Mouse (Mus musculus) myocyte (in vitro differentiated cells): ENCODE measurements around the gene Aktip. TPM values are rescaled to one million over a fixed set of nuclear protein-coding genes. Genes with fewer than 3 reads are reported as not detected.
A peak's percentile ranks its signal among the peaks of the same experiment; 100 is the strongest.

Experiments
- H3K27me3 ChIP-seq: one replicate; pipeline ENCODE4 v1.6.1; 2011; ENCODE audit not compliant: control insufficient read depth, insufficient read depth, insufficient read length
- H3K36me3 ChIP-seq: one replicate; pipeline ENCODE4 v1.6.1; 2011; ENCODE audit not compliant: control insufficient read depth, insufficient read depth
- H3K4me2 ChIP-seq: one replicate; pipeline ENCODE4 v1.6.1; 2011; ENCODE audit warnings: low read depth, control low read depth
- H3K4me3 ChIP-seq: one replicate; pipeline ENCODE4 v1.5.1; 2011; ENCODE audit warnings: mild to moderate bottlenecking, control low read depth, moderate library complexity
- H3K79me2 ChIP-seq: one replicate; pipeline ENCODE4 v1.6.1; 2011; ENCODE audit not compliant: control insufficient read depth, insufficient read depth
- H3ac ChIP-seq: one replicate; pipeline ENCODE4 v1.6.1; 2011; ENCODE audit not compliant: control insufficient read depth, insufficient read length
- CEBPB ChIP-seq: IDR thresholded peaks from 2 replicates; pipeline ENCODE4 v1.6.1; 2011; ENCODE audit warnings: mild to moderate bottlenecking, moderate library complexity; ENCODE audit not compliant: poor library complexity, insufficient read depth, severe bottlenecking
- E2F4 ChIP-seq: IDR thresholded peaks from one replicate; pipeline ENCODE4 v1.6.1; 2011; ENCODE audit warnings: mild to moderate bottlenecking, control low read depth, moderate library complexity; ENCODE audit not compliant: insufficient read depth
- MAX ChIP-seq: IDR thresholded peaks from one replicate; pipeline ENCODE4 v1.6.1; 2011; ENCODE audit warnings: low read depth, mild to moderate bottlenecking, control low read depth
- MYOD1 ChIP-seq, 3 experiments: IDR thresholded peaks; one replicate each; pipeline ENCODE4 v1.6.1; 2011; ENCODE audit warnings: control low read depth in 2 of 3, low read depth in 2 of 3, mild to moderate bottlenecking in 2 of 3, moderate library complexity in 1 of 3; ENCODE audit not compliant: insufficient read length in 2 of 3, control insufficient read depth in 1 of 3
- MYOG ChIP-seq, 3 experiments: IDR thresholded peaks; one replicate each; pipeline ENCODE4 v1.6.1; 2011; ENCODE audit warnings: control low read depth in 2 of 3, low read depth in 2 of 3, mild to moderate bottlenecking in 2 of 3; ENCODE audit not compliant: insufficient read length in 2 of 3, control insufficient read depth in 1 of 3, insufficient read depth in 1 of 3
- POLR2A ChIP-seq: IDR thresholded peaks from one replicate; pipeline ENCODE4 v1.6.1; 2011; ENCODE audit warnings: low read depth, mild to moderate bottlenecking, control low read depth, moderate library complexity; ENCODE audit not compliant: insufficient read length
- POLR2AphosphoS2 ChIP-seq: IDR thresholded peaks from one replicate; pipeline ENCODE4 v1.6.1; 2011; ENCODE audit warnings: low read depth, control low read depth; ENCODE audit not compliant: insufficient read length
- REST ChIP-seq: IDR thresholded peaks from one replicate; pipeline ENCODE4 v1.6.1; 2011; ENCODE audit warnings: mild to moderate bottlenecking, control low read depth, moderate library complexity; ENCODE audit not compliant: insufficient read depth, insufficient read length
- SRF ChIP-seq: IDR thresholded peaks from one replicate; pipeline ENCODE4 v1.6.1; 2011; ENCODE audit warnings: low read depth; ENCODE audit not compliant: control insufficient read depth, insufficient read length
- TCF12 ChIP-seq: IDR thresholded peaks from one replicate; pipeline ENCODE4 v1.6.1; 2011; ENCODE audit warnings: mild to moderate bottlenecking, control low read depth; ENCODE audit not compliant: poor library complexity, insufficient read depth, severe bottlenecking
- TCF3 ChIP-seq: IDR thresholded peaks from one replicate; pipeline ENCODE4 v1.6.1; 2011; ENCODE audit warnings: low read depth, control low read depth; ENCODE audit not compliant: insufficient read length
- USF1 ChIP-seq: IDR thresholded peaks from one replicate; pipeline ENCODE4 v1.6.1; 2011; ENCODE audit warnings: low read depth, mild to moderate bottlenecking, control low read depth, moderate library complexity
- polyA plus RNA-seq: library from polyadenylated mRNA; unstranded; fragments of >200 nt; fragmentation: generic; extraction: Trizol; gene quantifications from one replicate; pipeline ENCODE4 v1.2.1, GENCODE M21; 2012; ENCODE audit warnings: missing spikeins

The Aktip gene
- polyA plus RNA-seq, 1 experiment, result 25.5 TPM

- Histone ChIP-seq H3K27me3 (no peaks in the 10 kb centered on the region), H3ac (peak overlapping the region; percentile 43), H3K36me3 (peaks cover 6% of the 10 kb centered on the region), H3K4me2 (peak overlapping the region; percentile 84), H3K4me3 (peak overlapping the region; percentile 35), H3K79me2 (no peaks in the 10 kb centered on the region)
- TF ChIP-seq MYOG (IDR thresholded peaks at IDR 0.05; ENCODE audit: control insufficient read depth in 1 of 3, insufficient read depth in 1 of 3, insufficient read length in 2 of 3, low read depth in 2 of 3) (no peak), POLR2A (no peak), REST (no peak), POLR2AphosphoS2 (no peak), USF1 (no peak), TCF3 (no peak), TCF12 (no peak), MYOD1 (IDR thresholded peaks at IDR 0.05; ENCODE audit: control insufficient read depth in 1 of 3, insufficient read length in 2 of 3, low read depth in 2 of 3) (no peak), E2F4 (no peak), CEBPB (no peak), SRF (no peak), MAX (no peak)
Observed at GRCm38 (mm10) chr8:91132731-91133130, 67.0 kb downstream of the Aktip start.

- Histone ChIP-seq H3K4me2 (no peak overlapping the region), H3K27me3 (no peaks in the 10 kb centered on the region), H3K4me3 (no peak overlapping the region), H3ac (no peak overlapping the region), H3K79me2 (no peaks in the 10 kb centered on the region), H3K36me3 (peaks cover 43% of the 10 kb centered on the region)
- TF ChIP-seq MYOG (IDR thresholded peaks at IDR 0.05; ENCODE audit: control insufficient read depth in 1 of 3, insufficient read depth in 1 of 3, insufficient read length in 2 of 3, low read depth in 2 of 3) (no peak), REST (no peak), CEBPB (no peak), TCF12 (no peak), E2F4 (no peak), SRF (no peak), POLR2A (no peak), TCF3 (no peak), MAX (no peak), USF1 (no peak), MYOD1 (IDR thresholded peaks at IDR 0.05; ENCODE audit: control insufficient read depth in 1 of 3, insufficient read length in 2 of 3, low read depth in 2 of 3) (no peak), POLR2AphosphoS2 (no peak)
Observed at GRCm38 (mm10) chr8:91126786-91127185, 73.0 kb downstream of the Aktip start.

GRCm38 (mm10) chr8:91124315-91124714 is 75.5 kb downstream of the Aktip start:
- H3K4me3 ChIP-seq, result no peak overlapping the region
- TF ChIP-seq SRF (no peak), TCF3 (no peak), MYOG (IDR thresholded peaks at IDR 0.05; ENCODE audit: control insufficient read depth in 1 of 3, insufficient read depth in 1 of 3, insufficient read length in 2 of 3, low read depth in 2 of 3) (no peak), E2F4 (no peak), TCF12 (no peak), POLR2AphosphoS2 (no peak), POLR2A (no peak), MAX (no peak), USF1 (no peak), REST (no peak), MYOD1 (IDR thresholded peaks at IDR 0.05; ENCODE audit: control insufficient read depth in 1 of 3, insufficient read length in 2 of 3, low read depth in 2 of 3) (no peak), CEBPB (no peak)
- no peaks in the 10 kb centered on the region for H3K79me2 ChIP-seq
- H3K36me3 ChIP-seq, result peaks cover 54% of the 10 kb centered on the region
- H3K4me2 ChIP-seq, result no peak overlapping the region
- no peak overlapping the region for H3ac ChIP-seq
- H3K27me3 ChIP-seq, result no peaks in the 10 kb centered on the region

DNA sequence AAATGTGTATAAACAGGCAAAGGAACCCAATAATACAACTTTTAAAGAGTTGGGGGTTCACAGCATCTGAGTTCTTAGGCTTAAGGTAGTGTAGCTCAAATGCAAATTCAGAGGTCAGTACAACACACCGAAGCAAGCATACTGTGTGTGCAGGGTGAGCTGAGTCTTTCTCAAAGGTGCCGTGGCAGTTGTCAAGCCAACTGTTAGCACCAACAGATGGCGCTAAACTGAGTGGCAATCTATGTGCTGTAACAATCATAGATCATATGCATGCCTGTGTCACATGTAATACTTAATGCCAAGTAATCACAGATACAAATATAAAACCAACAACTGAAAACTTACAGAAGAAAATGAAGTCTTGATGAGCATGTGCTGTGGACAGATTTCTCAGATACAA is 81.6 kb downstream of the Aktip start:
- Histone ChIP-seq H3K79me2 (no peaks in the 10 kb centered on the region), H3ac (no peak overlapping the region), H3K4me2 (no peak overlapping the region), H3K27me3 (no peaks in the 10 kb centered on the region), H3K36me3 (peaks cover 46% of the 10 kb centered on the region), H3K4me3 (no peak overlapping the region)
- TF ChIP-seq MYOG (IDR thresholded peaks at IDR 0.05; ENCODE audit: control insufficient read depth in 1 of 3, insufficient read depth in 1 of 3, insufficient read length in 2 of 3, low read depth in 2 of 3) (no peak), TCF3 (no peak), POLR2A (no peak), CEBPB (no peak), MAX (no peak), SRF (no peak), POLR2AphosphoS2 (no peak), REST (no peak), USF1 (no peak)

DNA sequence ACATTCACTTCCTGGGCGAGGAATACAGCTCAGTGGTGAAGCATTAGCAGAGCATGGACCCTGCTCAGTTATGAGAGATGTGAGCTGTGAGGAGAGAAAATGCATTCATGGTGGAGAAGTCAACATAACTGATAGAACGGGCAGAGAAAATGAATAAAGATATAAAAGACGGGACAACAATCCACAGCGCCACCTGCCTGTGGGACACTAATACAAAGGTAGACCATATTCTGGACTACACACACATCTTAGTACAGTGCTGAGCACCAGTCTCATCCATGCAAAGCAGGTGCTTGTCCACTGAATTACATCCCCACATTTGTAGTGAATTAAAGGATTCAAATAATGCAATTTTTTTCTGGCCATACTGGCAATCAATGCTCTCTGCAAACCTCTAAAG is 82.2 kb downstream of the Aktip start:
- Histone ChIP-seq H3K27me3 (no peaks in the 10 kb centered on the region), H3K36me3 (peaks cover 40% of the 10 kb centered on the region)
- TF ChIP-seq CEBPB, result no peak
- no peak for TF ChIP-seq MYOD1 (IDR thresholded peaks at IDR 0.05; ENCODE audit: control insufficient read depth in 1 of 3, insufficient read length in 2 of 3, low read depth in 2 of 3)
- TF ChIP-seq USF1, result no peak
- TF ChIP-seq E2F4, result no peak
- TF ChIP-seq REST, result no peak
- TF ChIP-seq POLR2A, result no peak
- TF ChIP-seq TCF12, result no peak
- TF ChIP-seq TCF3, result no peak
- no peak for TF ChIP-seq MAX
- no peak for TF ChIP-seq SRF
- no peak for TF ChIP-seq POLR2AphosphoS2
- no peak for TF ChIP-seq MYOG (IDR thresholded peaks at IDR 0.05; ENCODE audit: control insufficient read depth in 1 of 3, insufficient read depth in 1 of 3, insufficient read length in 2 of 3, low read depth in 2 of 3)

More for the DNA sequence above, 82.2 kb downstream of the Aktip start:
- Histone ChIP-seq H3K4me2 (no peak overlapping the region), H3K79me2 (no peaks in the 10 kb centered on the region), H3ac (no peak overlapping the region), H3K4me3 (no peak overlapping the region)
